Mouse (Mus musculus): Measurements from ENCODE around the gene Dock10. TPM values are rescaled to one million over a fixed set of nuclear protein-coding genes. Genes with fewer than 3 reads are reported as not detected.

The Dock10 gene
- total and polyA plus RNA-seq, 2 experiments: 1.0 to 6.8 TPM

- 71% methylated on average over 1 of the region's 1 CpGs for WGBS
- no peak for DNase-seq (ENCODE audit: extremely low read depth, low read depth, low spot score)
Observed at GRCm38 (mm10) chr1:80713920-80714319, 44.4 kb downstream of the Dock10 start.

GRCm38 (mm10) chr1:80710607-80711261 lies 47.6 kb downstream of the Dock10 start:
- no peaks in the 10 kb centered on the region; the same call in 1 of the 2 replicates for H3K27me3 ChIP-seq (ENCODE audit: control insufficient read depth, insufficient read depth, low read length)
- no peak for DNase-seq (ENCODE audit: extremely low read depth, low read depth, low spot score)
- 76% methylated on average over 8 of the region's 8 CpGs for WGBS
- H3K9ac ChIP-seq (ENCODE audit: low read depth, low read length): no peak overlapping the region
- no peaks in the 10 kb centered on the region for H3K79me2 ChIP-seq (ENCODE audit: control insufficient read depth, insufficient read depth, low read length)
- TF ChIP-seq CTCF (IDR thresholded peaks at IDR 0.05; ENCODE audit: low read depth, low read length): no peak
- no peak for TF ChIP-seq POLR2A (IDR thresholded peaks at IDR 0.05; ENCODE audit: extremely low read depth, insufficient read depth, low read length)
- H3K4me1 ChIP-seq (ENCODE audit: control insufficient read depth, insufficient read depth, low read length): no peaks in the 10 kb centered on the region; the same call in 1 of the 2 replicates
- no peak overlapping the region for H3K4me3 ChIP-seq (ENCODE audit: insufficient read depth, low read depth, low read length)
- no peak overlapping the region for H3K27ac ChIP-seq (replicated peaks; ENCODE audit: insufficient read depth, low read depth, low read length)
- no peaks in the 10 kb centered on the region for H3K36me3 ChIP-seq (ENCODE audit: control insufficient read depth, insufficient read depth, low read length)

More at GRCm38 (mm10) chr1:80713920-80714319, 44.4 kb downstream of the Dock10 start:
- Histone ChIP-seq H3K4me1 (ENCODE audit: control insufficient read depth, insufficient read depth, low read length) (no peaks in the 10 kb centered on the region), H3K27me3 (ENCODE audit: control insufficient read depth, insufficient read depth, low read length) (no peaks in the 10 kb centered on the region), H3K9ac (ENCODE audit: low read depth, low read length) (no peak overlapping the region), H3K27ac (replicated peaks; ENCODE audit: insufficient read depth, low read depth, low read length) (no peak overlapping the region), H3K79me2 (ENCODE audit: control insufficient read depth, insufficient read depth, low read length) (no peaks in the 10 kb centered on the region), H3K4me3 (ENCODE audit: insufficient read depth, low read depth, low read length) (no peak overlapping the region), H3K36me3 (ENCODE audit: control insufficient read depth, insufficient read depth, low read length) (no peaks in the 10 kb centered on the region)
- TF ChIP-seq POLR2A (IDR thresholded peaks at IDR 0.05; ENCODE audit: extremely low read depth, insufficient read depth, low read length) (no peak), CTCF (IDR thresholded peaks at IDR 0.05; ENCODE audit: low read depth, low read length) (no peak)

GRCm38 (mm10) chr1:80710097-80710541 lies 48.2 kb downstream of the Dock10 start:
- Histone ChIP-seq H3K36me3 (ENCODE audit: control insufficient read depth, insufficient read depth, low read length) (no peaks in the 10 kb centered on the region), H3K27ac (replicated peaks; ENCODE audit: insufficient read depth, low read depth, low read length) (no peak overlapping the region), H3K4me3 (ENCODE audit: insufficient read depth, low read depth, low read length) (no peak overlapping the region), H3K4me1 (ENCODE audit: control insufficient read depth, insufficient read depth, low read length) (no peaks in the 10 kb centered on the region; the same call in 1 of the 2 replicates), H3K9ac (ENCODE audit: low read depth, low read length) (no peak overlapping the region), H3K79me2 (ENCODE audit: control insufficient read depth, insufficient read depth, low read length) (no peaks in the 10 kb centered on the region), H3K27me3 (ENCODE audit: control insufficient read depth, insufficient read depth, low read length) (no peaks in the 10 kb centered on the region; the same call in 1 of the 2 replicates)
- WGBS: 69% methylated on average over 5 of the region's 5 CpGs
- TF ChIP-seq CTCF (IDR thresholded peaks at IDR 0.05; ENCODE audit: low read depth, low read length) (no peak), POLR2A (IDR thresholded peaks at IDR 0.05; ENCODE audit: extremely low read depth, insufficient read depth, low read length) (no peak)
- DNase-seq (ENCODE audit: extremely low read depth, low read depth, low spot score): no peak

GRCm38 (mm10) chr1:80709299-80709698 lies 49.0 kb downstream of the Dock10 start:
- no peaks in the 10 kb centered on the region for H3K36me3 ChIP-seq (ENCODE audit: control insufficient read depth, insufficient read depth, low read length)
- peak overlapping the region; percentile 40; the same call in 1 of the 2 replicates for H3K4me3 ChIP-seq (ENCODE audit: insufficient read depth, low read depth, low read length)
- 78% methylated on average over 14 of the region's 14 CpGs for WGBS
- peak overlapping the region; percentile 26; the same call in 1 of the 2 replicates for H3K27ac ChIP-seq (replicated peaks; ENCODE audit: insufficient read depth, low read depth, low read length)
- TF ChIP-seq POLR2A (IDR thresholded peaks at IDR 0.05; ENCODE audit: extremely low read depth, insufficient read depth, low read length) (no peak), CTCF (IDR thresholded peaks at IDR 0.05; ENCODE audit: low read depth, low read length) (no peak)
- no peak overlapping the region for H3K9ac ChIP-seq (ENCODE audit: low read depth, low read length)
- no peaks in the 10 kb centered on the region; the same call in 1 of the 2 replicates for H3K4me1 ChIP-seq (ENCODE audit: control insufficient read depth, insufficient read depth, low read length)
- no peaks in the 10 kb centered on the region; the same call in 1 of the 2 replicates for H3K27me3 ChIP-seq (ENCODE audit: control insufficient read depth, insufficient read depth, low read length)
- no peak for DNase-seq (ENCODE audit: extremely low read depth, low read depth, low spot score)
- no peaks in the 10 kb centered on the region for H3K79me2 ChIP-seq (ENCODE audit: control insufficient read depth, insufficient read depth, low read length)

- no peak for DNase-seq (ENCODE audit: extremely low read depth, low read depth, low spot score)
- H3K4me1 ChIP-seq (ENCODE audit: control insufficient read depth, insufficient read depth, low read length): no peaks in the 10 kb centered on the region; the same call in 1 of the 2 replicates
Observed at GRCm38 (mm10) chr1:80703279-80703678, 55.0 kb downstream of the Dock10 start.

More at GRCm38 (mm10) chr1:80703279-80703678, 55.0 kb downstream of the Dock10 start:
- no peak overlapping the region for H3K9ac ChIP-seq (ENCODE audit: low read depth, low read length)
- no peaks in the 10 kb centered on the region for H3K36me3 ChIP-seq (ENCODE audit: control insufficient read depth, insufficient read depth, low read length)
- TF ChIP-seq POLR2A (IDR thresholded peaks at IDR 0.05; ENCODE audit: extremely low read depth, insufficient read depth, low read length) (no peak), CTCF (IDR thresholded peaks at IDR 0.05; ENCODE audit: low read depth, low read length) (no peak)
- H3K27me3 ChIP-seq (ENCODE audit: control insufficient read depth, insufficient read depth, low read length): peaks cover 2% of the 10 kb centered on the region; the same call in 1 of the 2 replicates
- no peaks in the 10 kb centered on the region for H3K79me2 ChIP-seq (ENCODE audit: control insufficient read depth, insufficient read depth, low read length)
- no peak overlapping the region for H3K4me3 ChIP-seq (ENCODE audit: insufficient read depth, low read depth, low read length)
- H3K27ac ChIP-seq (replicated peaks; ENCODE audit: insufficient read depth, low read depth, low read length): no peak overlapping the region
- 84% methylated on average over 1 of the region's 1 CpGs for WGBS
